Mouse (Mus musculus) urinary bladder, adult 2 months (tissue): ENCODE results near the gene Gcnt4. TPM values are rescaled to one million over a fixed set of nuclear protein-coding genes. Genes with fewer than 3 reads are reported as not detected.
"Not testable (repeated sequence)": the region's sequence is repeated elsewhere in the genome, so short reads cannot be mapped to it uniquely, and the experiment has no call there.

Experiments
- DNase-seq: peaks from one replicate; pipeline ENCODE4 v3.0.0; 2022; ENCODE audit warnings: low spot score
- polyA plus RNA-seq: library from polyadenylated mRNA; depleted of rRNA; stranded (reverse); fragments of >200 nt; gene quantifications from 2 replicates; pipeline ENCODE4 v1.2.3, GENCODE M21; 2012; rRNA removed

Gene Gcnt4
- 0.39 and 0.49 TPM in 2 replicates for polyA plus RNA-seq

DNA sequence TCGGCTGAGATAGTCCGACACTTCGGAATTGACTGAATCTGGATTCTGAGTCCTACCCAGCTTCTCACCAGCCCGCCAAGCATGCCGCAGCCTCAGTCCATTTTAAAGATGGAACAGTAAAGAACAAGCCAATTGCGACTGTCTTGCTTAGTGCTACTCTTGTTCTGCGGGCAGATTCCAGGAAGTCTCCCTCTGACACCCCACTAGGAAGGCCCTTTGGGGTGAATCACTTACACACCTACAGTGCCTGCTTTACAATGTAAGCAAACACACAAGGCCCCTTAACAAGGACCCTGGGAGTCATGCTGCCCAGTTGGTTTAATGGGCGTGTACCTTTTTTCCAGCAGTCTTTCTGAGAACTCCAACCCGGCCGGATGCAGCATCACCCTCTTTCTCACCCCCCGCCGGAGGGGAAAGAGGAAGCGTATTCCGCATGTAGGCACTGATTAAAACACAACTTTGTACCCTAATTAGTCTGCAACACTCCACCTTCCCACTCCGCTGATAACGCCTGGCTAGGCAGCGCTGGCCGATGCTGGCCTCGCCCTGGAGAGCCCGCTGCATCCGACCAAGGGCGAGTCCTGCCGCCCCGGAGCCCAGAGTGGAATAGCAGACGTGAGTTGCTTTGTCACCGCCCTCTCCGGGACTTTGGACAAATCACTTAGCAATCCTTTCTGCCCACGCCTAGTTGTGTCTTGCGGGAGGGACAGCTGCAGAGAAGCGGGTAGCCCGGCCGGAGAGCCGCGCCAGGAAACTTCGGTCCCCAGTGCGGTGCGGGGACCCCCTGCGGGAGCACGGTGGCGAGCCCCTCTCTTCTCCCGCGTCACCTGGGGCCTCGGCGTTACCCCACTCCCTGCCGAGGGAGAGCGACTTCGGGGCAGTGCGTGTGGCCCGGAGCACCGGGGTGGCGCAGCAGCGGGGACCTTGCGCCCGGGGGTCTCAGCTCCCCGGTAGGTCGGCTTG is at the start of gene Gcnt4:
Gcnt4 (plus strand) TSS at position 691 of the 963 bp plus-strand sequence.
- peak; percentile 29 for DNase-seq

GRCm38 (mm10) chr13:96878220-96879057 is 46.0 kb upstream of the Gcnt4 start:
- DNase-seq, result no peak

DNA sequence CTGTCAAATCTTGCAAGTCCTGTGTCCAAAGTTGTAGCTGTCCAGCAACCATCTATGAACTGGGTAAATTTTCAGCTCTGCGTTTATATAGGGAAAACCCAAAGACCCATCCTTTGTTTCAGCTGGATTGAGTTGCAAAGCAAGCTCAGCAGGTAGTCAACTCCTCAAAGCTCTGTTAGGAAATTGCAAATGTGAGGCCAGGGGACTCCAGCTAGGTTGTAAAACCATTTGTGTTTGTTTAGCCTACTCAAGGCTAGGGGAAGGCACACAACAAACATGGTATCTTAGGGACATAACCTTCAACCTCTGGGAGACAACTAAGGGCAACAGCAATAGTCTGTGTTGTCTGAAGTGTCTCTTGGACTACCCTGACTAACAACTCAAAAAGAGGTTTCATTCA is 40.0 kb upstream of the Gcnt4 start:
- no peak for DNase-seq

DNA sequence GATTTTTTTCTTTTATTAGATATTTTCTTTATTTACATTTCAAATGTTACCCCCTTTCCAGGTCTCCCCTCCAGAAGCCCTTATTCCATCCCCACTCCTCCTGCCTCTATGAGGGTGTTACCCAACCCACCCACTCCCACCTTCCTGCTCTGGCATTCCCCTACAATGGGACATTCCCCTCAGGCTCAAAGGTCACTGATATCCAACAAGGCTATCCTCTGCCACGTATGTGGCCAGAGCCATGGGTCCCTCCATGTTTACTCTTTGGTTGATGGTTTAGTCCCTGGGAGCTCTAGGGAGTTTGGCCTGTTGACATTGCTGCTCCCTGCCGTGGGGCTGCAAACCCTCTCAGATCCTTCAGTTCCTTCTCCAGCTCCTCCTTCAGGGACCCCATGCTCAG is 34.5 kb upstream of the Gcnt4 start:
- no peak for DNase-seq

GRCm38 (mm10) chr13:96895144-96895543 is 29.3 kb upstream of the Gcnt4 start:
- DNase-seq, result no peak

DNA sequence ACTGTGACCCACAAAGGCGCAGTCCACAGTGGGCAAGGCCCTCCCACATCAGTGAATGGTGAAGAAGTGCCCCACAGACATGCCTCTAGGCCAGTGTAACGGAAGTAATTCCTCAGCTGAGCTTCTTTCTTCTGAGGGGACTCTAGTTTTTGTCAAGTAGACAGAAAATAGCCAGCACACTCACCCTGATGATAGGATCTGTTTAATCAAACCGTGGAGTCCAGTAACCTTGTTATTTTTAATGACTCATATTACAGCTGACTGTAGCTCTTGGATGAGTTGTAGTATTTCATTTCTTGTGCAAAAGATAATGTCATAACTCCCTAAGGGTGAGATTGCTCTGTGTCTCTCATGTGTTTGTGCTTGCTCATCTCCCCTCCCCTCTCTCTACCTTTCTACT is 17.8 kb upstream of the Gcnt4 start:
- no peak for DNase-seq

DNA sequence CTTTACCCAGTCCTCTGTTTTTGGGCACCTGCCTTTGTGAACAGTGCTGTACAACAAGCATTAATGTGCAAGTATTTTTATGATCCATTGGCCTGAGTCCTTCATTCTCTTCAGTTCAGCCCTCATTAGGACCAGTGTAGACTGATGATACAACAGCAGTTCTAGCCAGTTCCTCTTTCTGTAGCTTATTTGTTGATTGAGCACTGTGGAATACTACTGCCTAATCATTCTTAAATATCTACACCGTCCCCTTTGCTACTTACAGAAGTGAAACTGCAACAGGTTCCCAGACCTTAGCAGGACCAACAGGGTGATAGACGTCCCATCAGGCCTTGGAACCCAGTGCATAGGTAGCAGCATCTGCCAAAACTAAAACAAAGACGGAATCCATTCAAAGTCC is 13.3 kb upstream of the Gcnt4 start:
- no peak for DNase-seq

DNA sequence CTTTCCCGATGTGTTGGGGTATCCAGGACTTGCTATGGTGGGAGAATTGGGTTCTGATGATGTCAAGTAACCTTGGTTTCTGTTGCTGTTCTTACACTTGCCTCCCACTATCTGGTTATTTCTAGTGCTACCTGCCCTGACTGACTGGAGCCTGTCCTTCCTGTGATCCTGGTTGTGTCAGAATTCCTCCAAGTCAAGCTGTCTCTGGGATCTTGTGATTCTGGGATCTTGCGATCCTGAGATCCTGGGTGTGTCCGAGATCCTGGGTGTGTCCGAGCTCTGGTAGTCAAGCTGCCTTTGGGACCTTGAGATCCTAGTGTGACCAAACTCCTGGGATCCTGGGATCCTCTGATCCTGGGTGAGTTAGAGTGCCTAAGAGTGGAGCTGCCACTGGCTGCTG is 1.4 kb upstream of the Gcnt4 start:
- not testable (repeated sequence) for DNase-seq

- DNase-seq, result no peak
These were observed 676 bp downstream of the Gcnt4 start for GRCm38 (mm10) chr13:96924985-96925745.

- DNase-seq, result no peak
These were observed 1.7 kb downstream of the Gcnt4 start for GRCm38 (mm10) chr13:96925991-96926725.

DNA sequence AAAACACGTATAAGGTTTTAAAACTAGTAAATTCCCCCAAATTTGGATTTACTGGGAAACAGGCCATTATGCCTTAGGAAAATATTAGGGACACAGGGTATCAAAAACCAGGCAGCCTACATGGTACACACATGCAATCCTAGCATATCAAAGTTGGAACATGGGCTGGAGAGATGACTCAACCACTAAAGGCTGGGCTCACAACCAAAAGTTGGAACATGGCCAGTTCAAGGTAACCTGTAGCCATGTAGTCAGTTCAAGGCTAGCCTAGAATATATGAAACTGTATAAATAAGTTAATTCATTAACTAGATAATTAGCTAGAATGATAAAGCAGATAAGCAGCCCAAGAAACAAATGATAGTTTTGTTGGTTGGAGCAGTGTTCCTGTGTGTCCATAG is 3.3 kb downstream of the Gcnt4 start:
- DNase-seq, result no peak

DNA sequence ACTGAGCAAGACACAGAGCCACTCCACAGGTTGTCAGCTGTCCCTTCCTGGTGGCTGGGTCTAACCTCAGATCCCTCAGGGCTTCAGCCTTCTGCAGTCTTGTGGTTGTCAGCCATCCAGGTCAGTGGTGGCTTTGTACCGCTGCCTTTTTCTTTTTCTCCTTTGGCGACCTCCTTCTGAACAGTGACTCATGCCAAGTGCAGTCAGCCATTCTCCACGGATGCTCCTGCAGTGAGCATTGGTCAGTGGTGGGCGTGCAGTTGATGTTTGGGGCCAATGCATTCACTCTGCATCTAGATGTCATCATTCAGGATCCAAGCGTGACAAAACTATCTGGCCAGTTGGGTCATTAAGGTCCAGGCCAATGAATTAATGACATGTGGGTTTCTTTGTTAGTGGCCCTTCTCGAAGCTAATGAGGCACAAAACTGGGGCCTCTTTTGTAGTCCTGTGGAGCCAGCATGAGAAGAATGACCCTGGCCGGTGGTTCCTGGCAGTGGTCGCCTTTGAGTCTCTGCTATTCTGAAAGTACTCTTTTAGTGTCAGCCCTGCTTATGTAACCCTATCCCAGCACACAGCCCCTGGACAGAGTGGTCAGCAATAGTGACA is 4.0 kb downstream of the Gcnt4 start:
- no peak for DNase-seq

GRCm38 (mm10) chr13:96932745-96933144 is 8.3 kb downstream of the Gcnt4 start:
- no peak for DNase-seq

GRCm38 (mm10) chr13:96933367-96933766 is 8.9 kb downstream of the Gcnt4 start:
- no peak for DNase-seq

GRCm38 (mm10) chr13:96936173-96936777 is 11.8 kb downstream of the Gcnt4 start:
- DNase-seq, result no peak

DNA sequence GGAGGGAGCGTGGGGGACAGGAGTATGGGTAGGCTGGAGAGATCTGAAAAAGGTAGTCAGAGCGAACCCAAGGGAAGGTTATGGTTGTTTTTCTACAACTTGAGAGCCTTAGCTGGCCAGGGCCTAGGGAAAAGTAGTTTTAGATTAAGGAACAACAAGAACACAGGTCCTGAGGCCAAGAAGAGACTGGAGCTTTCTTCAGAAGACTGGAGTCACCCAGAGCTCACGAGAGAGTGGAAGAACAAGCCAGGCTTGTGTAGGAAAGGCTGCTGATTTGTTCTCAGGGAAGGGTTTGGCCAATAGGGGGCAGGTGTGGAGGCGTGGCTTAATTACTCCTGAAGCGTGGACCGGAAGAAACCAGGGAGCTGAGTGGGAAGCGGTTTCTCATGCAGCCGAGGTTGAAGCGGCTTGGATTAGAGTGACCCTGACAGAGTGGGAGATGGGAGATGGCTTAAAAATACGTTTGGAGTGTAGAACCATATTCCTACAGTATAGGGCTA is 12.6 kb downstream of the Gcnt4 start:
- no peak for DNase-seq

DNA sequence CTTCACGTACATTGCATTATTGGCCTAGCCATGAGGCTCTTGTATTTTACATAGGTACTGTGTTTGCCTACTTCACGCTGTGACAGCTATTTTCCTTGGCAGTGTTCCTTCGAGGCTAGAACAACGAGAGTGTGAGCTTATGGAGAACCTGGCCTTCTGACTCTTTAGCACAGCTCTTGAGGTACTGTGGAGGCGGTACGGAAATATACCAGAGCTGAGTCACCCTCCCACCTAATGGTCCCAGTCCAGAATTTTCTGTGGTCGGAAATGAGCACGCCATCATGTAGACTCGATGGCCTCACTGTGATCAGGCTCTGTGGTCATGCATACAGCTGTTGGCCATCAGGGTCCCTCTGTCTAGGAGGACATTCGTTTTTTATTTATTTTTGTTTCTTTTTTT is 15.2 kb downstream of the Gcnt4 start:
- DNase-seq, result no peak

GRCm38 (mm10) chr13:96941481-96941880 is 17.0 kb downstream of the Gcnt4 start:
- not testable (repeated sequence) for DNase-seq

DNA sequence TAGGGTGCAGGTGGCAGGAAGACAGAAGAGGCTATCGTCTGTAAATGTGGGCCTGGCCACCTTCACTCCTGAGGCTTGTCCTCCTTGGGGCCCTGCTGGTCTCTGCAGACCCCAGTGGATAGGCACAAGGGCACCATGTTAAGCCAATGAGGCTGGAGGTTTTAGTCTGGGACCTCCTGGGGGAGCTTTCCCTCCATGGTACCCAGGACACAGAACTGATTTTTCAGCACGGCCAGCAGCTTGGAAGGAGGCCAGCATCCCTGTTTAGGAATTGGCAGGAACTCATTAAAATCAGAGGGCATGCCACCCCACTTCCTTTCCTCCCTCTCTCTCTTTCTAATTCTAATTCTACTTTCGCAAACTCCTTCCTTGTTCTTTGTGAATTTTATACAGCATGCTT is 19.1 kb downstream of the Gcnt4 start:
- DNase-seq, result no peak

DNA sequence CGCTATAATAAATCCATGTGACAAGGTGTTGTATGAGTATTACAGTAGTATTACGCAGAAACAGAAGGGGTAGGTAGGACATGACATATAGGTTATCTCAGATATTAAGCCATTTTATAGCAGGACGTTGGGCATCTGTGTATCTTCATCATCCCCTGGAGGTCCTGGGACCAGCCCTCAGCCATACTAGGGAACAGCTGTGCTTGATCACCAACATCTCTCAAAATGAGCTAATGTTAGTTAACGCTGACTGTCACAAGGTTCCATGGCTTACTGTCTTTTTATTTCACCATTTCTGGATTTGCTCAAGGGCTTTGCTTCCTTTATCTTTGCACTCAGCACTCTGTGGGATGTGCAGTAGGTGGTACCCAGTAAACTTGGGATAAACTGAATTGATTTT is 21.3 kb downstream of the Gcnt4 start:
- DNase-seq, result no peak
